Mouse (Mus musculus) liver, embryonic 11.5 days (tissue): ENCODE results near the gene Sh3glb2. TPM values are rescaled to one million over a fixed set of nuclear protein-coding genes. Genes with fewer than 3 reads are reported as not detected.

Experiments
- ATAC-seq: fragments of 200-750 bp; cut with Nextera tagmentation; replicated peaks from 2 replicates; pipeline ENCODE4 v1.8.0; 2017; ENCODE audit warnings: moderate number of reproducible peaks, mild to moderate bottlenecking, moderate TSS enrichment, moderate library complexity; ENCODE audit not compliant: low FRiP score
- DNase-seq: peaks from one replicate; pipeline ENCODE4 v3.0.0-alpha.2; 2017; ENCODE audit warnings: low spot score
- H3K27ac ChIP-seq: fragments of 300-500 bp; sonication (generic); 2 replicates; pipeline ENCODE4 v1.5.1; 2014; ENCODE audit warnings: mild to moderate bottlenecking, low read depth, low read length, control low read depth
- H3K27me3 ChIP-seq: fragments of 300-500 bp; sonication (generic); replicated peaks from 2 replicates; pipeline ENCODE4 v1.6.1; 2014; ENCODE audit warnings: low read length, mixed read lengths; ENCODE audit not compliant: control insufficient read depth, insufficient read depth
- H3K36me3 ChIP-seq: fragments of 300-500 bp; sonication (generic); 2 replicates; pipeline ENCODE4 v1.6.1; 2014; ENCODE audit warnings: mild to moderate bottlenecking, low read length, moderate library complexity, mixed read lengths; ENCODE audit not compliant: control insufficient read depth, insufficient read depth
- H3K4me1 ChIP-seq: fragments of 300-500 bp; sonication (generic); replicated peaks from 2 replicates; pipeline ENCODE4 v1.6.1; 2014; ENCODE audit warnings: low read length, mixed read lengths; ENCODE audit not compliant: control insufficient read depth, insufficient read depth
- H3K4me2 ChIP-seq: fragments of 300-500 bp; sonication (generic); 2 replicates; pipeline ENCODE4 v1.6.1; 2014; ENCODE audit warnings: mild to moderate bottlenecking, control low read depth, moderate library complexity
- H3K4me3 ChIP-seq: fragments of 300-500 bp; sonication (generic); 2 replicates; pipeline ENCODE4 v1.5.1; 2014; ENCODE audit warnings: low read depth, low read length, control low read depth
- H3K9ac ChIP-seq: fragments of 300-500 bp; sonication (generic); 2 replicates; pipeline ENCODE4 v1.6.1; 2014; ENCODE audit warnings: low read depth, low read length, control low read depth
- H3K9me3 ChIP-seq: fragments of 300-500 bp; sonication (generic); 2 replicates; pipeline ENCODE4 v1.6.1; 2016; ENCODE audit warnings: low read length, inconsistent platforms, mixed read lengths; ENCODE audit not compliant: control insufficient read depth
- WGBS: fragments of 180-500 bp; shearing (Covaris S2); extraction: QIAGEN DNeasy Blood & Tissue Kit; methylation state at CpG from one replicate; pipeline ENCODE4 v1.1.7; 2014; 5-methylcytosine and 5-hydroxymethylcytosine counted together
- polyA plus RNA-seq: library from polyadenylated mRNA; unstranded; fragments of >200 nt; fragmentation: Nextera tagmentation; extraction: Ambion mirVana; gene quantifications from 2 replicates; pipeline ENCODE4 v1.2.1, GENCODE M21; 2014

The Sh3glb2 gene
- polyA plus RNA-seq, 1 experiment from 2014 or later: 48.9 TPM

DNA sequence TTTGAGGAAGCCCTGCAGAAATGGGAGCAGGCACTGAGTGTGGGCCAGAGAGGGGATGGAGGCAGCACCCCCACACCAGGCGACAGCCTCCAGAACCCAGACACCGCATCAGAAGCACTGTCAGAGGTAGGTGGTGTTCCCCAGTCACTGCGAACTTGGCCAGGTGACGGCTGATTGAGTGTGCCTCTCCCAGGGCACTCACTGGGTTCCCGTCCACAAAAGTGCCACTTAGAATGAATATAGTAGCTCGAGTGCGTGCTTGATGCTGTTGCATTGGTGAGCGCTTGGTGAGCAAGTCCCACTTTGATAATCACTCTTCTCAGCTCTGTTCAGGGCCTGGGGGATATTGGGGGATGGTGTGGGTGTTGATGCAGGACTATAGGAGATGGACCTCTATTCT lies 12.4 kb upstream of the Sh3glb2 start:
- 94% methylated on average over 8 of the region's 8 CpGs for WGBS
- DNase-seq (no peak), ATAC-seq (no peak)
- H3K4me2 ChIP-seq: no peak overlapping the region
- no peaks in the 10 kb centered on the region for H3K4me1 ChIP-seq
- H3K9me3 ChIP-seq: no peaks in the 10 kb centered on the region
- peaks cover 59% of the 10 kb centered on the region for H3K36me3 ChIP-seq
- no peak overlapping the region for H3K27ac ChIP-seq
- H3K9ac ChIP-seq: no peak overlapping the region
- H3K4me3 ChIP-seq: no peak overlapping the region
- no peaks in the 10 kb centered on the region for H3K27me3 ChIP-seq

DNA sequence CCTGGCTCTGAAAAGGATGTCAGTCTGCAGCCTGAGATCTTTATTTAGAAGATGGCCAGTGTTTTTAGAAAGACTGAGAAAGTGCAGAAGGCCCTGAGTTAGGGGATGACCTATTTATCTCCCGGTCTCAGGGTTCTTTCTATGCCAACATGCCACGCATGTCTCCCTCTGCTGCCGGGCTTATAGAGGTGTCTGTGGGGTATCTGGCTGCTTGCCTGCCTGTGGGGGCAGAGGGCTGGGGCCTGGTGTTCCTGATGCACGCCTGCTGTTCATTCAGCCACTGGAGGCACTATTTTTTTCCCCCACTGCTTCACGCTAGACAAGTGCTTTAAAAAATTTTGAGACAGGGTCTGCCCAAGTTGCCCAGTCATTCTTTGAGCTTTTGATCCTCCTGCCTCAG lies 7.1 kb upstream of the Sh3glb2 start:
- no peaks in the 10 kb centered on the region for H3K27me3 ChIP-seq
- no peak overlapping the region; the same call in 1 of the 2 replicates for H3K4me2 ChIP-seq
- H3K9me3 ChIP-seq: peaks cover 2% of the 10 kb centered on the region; the same call in 1 of the 2 replicates
- WGBS: 70% methylated on average over 5 of the region's 5 CpGs
- H3K27ac ChIP-seq: no peak overlapping the region
- ATAC-seq: no peak
- no peak overlapping the region for H3K4me3 ChIP-seq
- H3K9ac ChIP-seq: no peak overlapping the region
- peaks cover 32% of the 10 kb centered on the region for H3K36me3 ChIP-seq
- peaks cover 15% of the 10 kb centered on the region for H3K4me1 ChIP-seq
- no peak for DNase-seq

GRCm38 (mm10) chr2:30365281-30366069 lies 6.3 kb upstream of the Sh3glb2 start:
- peak overlapping the region; percentile 80 for H3K4me3 ChIP-seq
- peak overlapping the region; percentile 86 for H3K4me2 ChIP-seq
- DNase-seq: no peak
- peak overlapping the region; percentile 36; the same call in 1 of the 2 replicates for H3K27ac ChIP-seq
- H3K9ac ChIP-seq: peak overlapping the region; percentile 73
- H3K9me3 ChIP-seq: peaks cover 2% of the 10 kb centered on the region; the same call in 1 of the 2 replicates
- WGBS: 94% methylated on average over 2 of the region's 2 CpGs
- no peak for ATAC-seq
- peaks cover 15% of the 10 kb centered on the region for H3K4me1 ChIP-seq
- peaks cover 28% of the 10 kb centered on the region for H3K36me3 ChIP-seq
- no peaks in the 10 kb centered on the region for H3K27me3 ChIP-seq

GRCm38 (mm10) chr2:30363773-30364650 lies 4.9 kb upstream of the Sh3glb2 start, which contains the start of gene Miga2:
Gene Miga2, plus strand, starts transcription at chr2:30364233.
- Histone ChIP-seq H3K4me3 (peak within 1 kb of the TSS; percentile 80), H3K9me3 (peaks cover 2% of the 10 kb centered on the region; the same call in 1 of the 2 replicates), H3K9ac (peak within 1 kb of the TSS; percentile 73), H3K4me1 (peaks cover 18% of the 10 kb centered on the region), H3K36me3 (peaks cover 16% of the 10 kb centered on the region), H3K27ac (peak within 1 kb of the TSS; percentile 36), H3K4me2 (peak within 1 kb of the TSS; percentile 86), H3K27me3 (no peaks in the 10 kb centered on the region)
- DNase-seq: peak; percentile 96
- under 1% methylated on average over 54 of the region's 54 CpGs for WGBS
- peak; percentile 98 for ATAC-seq

- Histone ChIP-seq H3K27ac (no peak overlapping the region), H3K36me3 (peaks cover 8% of the 10 kb centered on the region; the same call in 1 of the 2 replicates), H3K27me3 (no peaks in the 10 kb centered on the region), H3K4me3 (no peak overlapping the region), H3K4me1 (peaks cover 27% of the 10 kb centered on the region), H3K9me3 (peaks cover 2% of the 10 kb centered on the region; the same call in 1 of the 2 replicates), H3K9ac (no peak overlapping the region), H3K4me2 (no peak overlapping the region)
- whole genome bisulfite sequencing: 67% methylated on average over 5 of the region's 5 CpGs
- DNase-seq: no peak
- no peak for ATAC-seq
Observed at GRCm38 (mm10) chr2:30362865-30363264, 3.7 kb upstream of the Sh3glb2 start.

- peaks cover 33% of the 10 kb centered on the region for H3K4me1 ChIP-seq
- DNase-seq (no peak), ATAC-seq (no peak)
- H3K4me2 ChIP-seq: no peak overlapping the region
- H3K9me3 ChIP-seq: peaks cover 2% of the 10 kb centered on the region; the same call in 1 of the 2 replicates
- 72% methylated on average over 10 of the region's 10 CpGs for WGBS
- H3K27me3 ChIP-seq: no peaks in the 10 kb centered on the region
- H3K36me3 ChIP-seq: no peaks in the 10 kb centered on the region
- H3K4me3 ChIP-seq: no peak overlapping the region
- H3K9ac ChIP-seq: no peak overlapping the region
- H3K27ac ChIP-seq: no peak overlapping the region
Observed at GRCm38 (mm10) chr2:30360626-30361025, 1.5 kb upstream of the Sh3glb2 start.

- DNase-seq: no peak
- peak overlapping the region; percentile 97 for H3K4me2 ChIP-seq
- no peaks in the 10 kb centered on the region for H3K27me3 ChIP-seq
- no peaks in the 10 kb centered on the region; the same call in 1 of the 2 replicates for H3K36me3 ChIP-seq
- H3K9me3 ChIP-seq: peaks cover 2% of the 10 kb centered on the region; the same call in 1 of the 2 replicates
- no peak for ATAC-seq
- H3K4me1 ChIP-seq: peaks cover 21% of the 10 kb centered on the region
- WGBS: 50% methylated on average over 8 of the region's 8 CpGs
- H3K4me3 ChIP-seq: peak overlapping the region; percentile 83
- H3K27ac ChIP-seq: no peak overlapping the region; the same call in 1 of the 2 replicates
- H3K9ac ChIP-seq: peak overlapping the region; percentile 82
Observed at GRCm38 (mm10) chr2:30357552-30358510, 1.3 kb downstream of the Sh3glb2 start.
